Mouse (Mus musculus) myocyte (in vitro differentiated cells): ENCODE results near the gene Agap1.

Experiments used
- MAX ChIP-seq: IDR thresholded peaks from one replicate; pipeline ENCODE4 v1.6.1; 2011; ENCODE audit warnings: low read depth, mild to moderate bottlenecking, control low read depth
- MYOD1 ChIP-seq, 3 experiments: IDR thresholded peaks; one replicate each; pipeline ENCODE4 v1.6.1; 2011; ENCODE audit warnings: control low read depth in 2 of 3, low read depth in 2 of 3, mild to moderate bottlenecking in 2 of 3, moderate library complexity in 1 of 3; ENCODE audit not compliant: insufficient read length in 2 of 3, control insufficient read depth in 1 of 3
- MYOG ChIP-seq, 3 experiments: IDR thresholded peaks; one replicate each; pipeline ENCODE4 v1.6.1; 2011; ENCODE audit warnings: control low read depth in 2 of 3, low read depth in 2 of 3, mild to moderate bottlenecking in 2 of 3; ENCODE audit not compliant: insufficient read length in 2 of 3, control insufficient read depth in 1 of 3, insufficient read depth in 1 of 3
- POLR2A ChIP-seq: IDR thresholded peaks from one replicate; pipeline ENCODE4 v1.6.1; 2011; ENCODE audit warnings: low read depth, mild to moderate bottlenecking, control low read depth, moderate library complexity; ENCODE audit not compliant: insufficient read length
- POLR2AphosphoS2 ChIP-seq: IDR thresholded peaks from one replicate; pipeline ENCODE4 v1.6.1; 2011; ENCODE audit warnings: low read depth, control low read depth; ENCODE audit not compliant: insufficient read length
- REST ChIP-seq: IDR thresholded peaks from one replicate; pipeline ENCODE4 v1.6.1; 2011; ENCODE audit warnings: mild to moderate bottlenecking, control low read depth, moderate library complexity; ENCODE audit not compliant: insufficient read depth, insufficient read length
- TCF12 ChIP-seq: IDR thresholded peaks from one replicate; pipeline ENCODE4 v1.6.1; 2011; ENCODE audit warnings: mild to moderate bottlenecking, control low read depth; ENCODE audit not compliant: poor library complexity, insufficient read depth, severe bottlenecking
- USF1 ChIP-seq: IDR thresholded peaks from one replicate; pipeline ENCODE4 v1.6.1; 2011; ENCODE audit warnings: low read depth, mild to moderate bottlenecking, control low read depth, moderate library complexity

GRCm38 (mm10) chr1:89634055-89634454 is 179.4 kb downstream of the Agap1 start:
- no peak for TF ChIP-seq MYOG (IDR thresholded peaks at IDR 0.05; ENCODE audit: control insufficient read depth in 1 of 3, insufficient read depth in 1 of 3, insufficient read length in 2 of 3, low read depth in 2 of 3)
- no peak for TF ChIP-seq POLR2A
- no peak for TF ChIP-seq MAX
- no peak for TF ChIP-seq TCF12
- no peak for TF ChIP-seq REST
- no peak for TF ChIP-seq MYOD1 (IDR thresholded peaks at IDR 0.05; ENCODE audit: control insufficient read depth in 1 of 3, insufficient read length in 2 of 3, low read depth in 2 of 3)
- no peak for TF ChIP-seq POLR2AphosphoS2
- no peak for TF ChIP-seq USF1
